Mouse (Mus musculus) erythroblast, embryonic 14.5 days (primary cell): Measurements from ENCODE around the gene 2810408A11Rik. TPM values are rescaled to one million over a fixed set of nuclear protein-coding genes. Genes with fewer than 3 reads are reported as not detected.
A peak's percentile ranks its signal among the peaks of the same experiment; 100 is the strongest.

ENCODE experiments used
- H3K27me3 ChIP-seq: 2 replicates; pipeline ENCODE4 v1.6.1; 2012; ENCODE audit warnings: inconsistent platforms; ENCODE audit not compliant: control insufficient read depth
- H3K36me3 ChIP-seq: 2 replicates; pipeline ENCODE4 v1.6.1; 2012; ENCODE audit warnings: mild to moderate bottlenecking, inconsistent platforms; ENCODE audit not compliant: control insufficient read depth
- H3K4me1 ChIP-seq: 2 replicates; pipeline ENCODE4 v1.6.1; 2012; ENCODE audit warnings: inconsistent platforms; ENCODE audit not compliant: control insufficient read depth
- H3K4me3 ChIP-seq: replicated peaks from 2 replicates; pipeline ENCODE3; 2012; ENCODE audit warnings: moderate library complexity, mild to moderate bottlenecking, inconsistent platforms
- H3K9me3 ChIP-seq: 2 replicates; pipeline ENCODE4 v1.6.1; 2012; ENCODE audit warnings: low read length, inconsistent platforms, mixed read lengths; ENCODE audit not compliant: control insufficient read depth
- GATA1 ChIP-seq: IDR thresholded peaks from 2 replicates; pipeline ENCODE4 v1.6.1; 2012; ENCODE audit warnings: low read length, inconsistent platforms, mixed read lengths
- TAL1 ChIP-seq: IDR thresholded peaks from 3 replicates; pipeline ENCODE4 v1.6.1; 2012; ENCODE audit warnings: low read length, inconsistent platforms, mixed read lengths
- polyA plus RNA-seq: library from polyadenylated mRNA; stranded (reverse); fragments of >175 nt; gene quantifications from 2 replicates; pipeline ENCODE4 v1.2.3, GENCODE M21; 2012

Gene 2810408A11Rik
- polyA plus RNA-seq, 1 experiment = 0.14 TPM

DNA sequence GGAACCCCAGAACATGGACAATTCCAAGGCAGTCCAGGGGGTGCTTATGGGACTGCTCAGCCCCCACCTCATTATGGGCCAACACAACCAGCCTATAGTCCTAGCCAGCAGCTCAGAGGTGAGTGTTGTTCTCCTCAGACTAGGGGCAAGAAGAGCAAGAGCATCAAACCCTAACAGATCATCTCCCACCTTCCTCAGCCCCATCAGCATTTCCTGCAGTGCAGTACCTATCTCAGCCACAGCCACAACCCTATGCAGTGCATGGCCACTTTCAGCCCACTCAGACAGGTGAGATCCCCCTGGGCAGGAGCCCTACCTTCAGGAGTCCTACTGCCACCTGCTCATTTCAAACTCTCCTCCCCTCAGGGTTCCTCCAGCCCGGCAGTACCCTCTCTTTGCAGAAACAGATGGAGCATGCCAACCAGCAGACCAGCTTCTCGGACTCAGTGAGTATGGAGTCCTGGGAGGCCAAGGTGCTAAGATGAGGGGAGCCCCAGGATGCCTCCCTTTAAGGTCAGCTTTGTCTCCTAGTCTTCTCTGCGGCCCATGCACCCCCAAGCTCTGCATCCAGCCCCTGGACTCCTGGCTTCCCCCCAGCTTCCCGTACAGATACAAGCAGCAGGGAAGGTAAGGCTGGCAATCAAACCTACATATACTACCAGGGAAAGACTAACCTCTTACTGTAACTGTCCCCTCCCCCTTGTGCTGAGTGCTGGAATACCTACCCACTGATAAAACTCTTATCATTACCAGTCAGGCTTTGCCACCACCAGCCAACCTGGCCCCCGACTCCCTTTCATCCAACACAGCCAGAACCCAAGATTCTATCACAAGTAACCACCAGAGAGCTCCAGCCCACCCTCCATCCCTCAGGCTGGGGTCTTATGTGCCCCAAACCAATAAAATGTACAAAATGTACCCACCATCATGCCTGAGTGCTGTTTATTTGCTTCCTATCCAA, 15.2 kb upstream of the 2810408A11Rik start:
- peak; percentile 92 for TF ChIP-seq GATA1
- TF ChIP-seq TAL1 = peak; percentile 92
- peak overlapping the region; percentile 81 for H3K4me3 ChIP-seq
- H3K36me3 ChIP-seq = peaks cover 87% of the 10 kb centered on the region
- H3K9me3 ChIP-seq = no peaks in the 10 kb centered on the region
- peaks cover 76% of the 10 kb centered on the region for H3K4me1 ChIP-seq
- H3K27me3 ChIP-seq = no peaks in the 10 kb centered on the region

DNA sequence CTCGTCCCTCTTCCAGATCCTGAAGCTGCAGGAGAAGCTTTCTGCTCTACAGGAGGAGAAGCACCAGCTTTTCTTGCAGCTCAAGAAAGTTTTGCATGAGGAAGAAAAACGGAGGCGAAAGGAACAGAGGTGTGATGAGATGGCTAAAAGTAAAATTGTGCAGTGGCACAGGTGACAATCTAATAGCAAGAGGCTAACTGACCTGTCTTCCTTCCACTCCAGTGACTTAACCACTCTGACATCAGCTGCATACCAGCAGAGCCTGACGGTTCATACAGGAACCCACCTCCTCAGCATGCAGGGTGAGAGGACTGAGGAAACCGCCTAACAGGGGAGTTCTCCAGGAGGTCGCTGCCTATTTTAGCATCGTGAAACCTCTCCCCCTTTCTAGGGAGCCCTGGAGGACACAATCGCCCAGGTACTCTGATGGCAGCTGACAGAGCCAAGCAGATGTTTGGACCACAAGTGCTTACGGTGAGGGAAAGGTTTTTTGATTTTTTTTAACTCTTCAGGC, 14.2 kb upstream of the 2810408A11Rik start:
- H3K27me3 ChIP-seq = no peaks in the 10 kb centered on the region
- H3K4me1 ChIP-seq = peaks cover 71% of the 10 kb centered on the region
- H3K36me3 ChIP-seq = peaks cover 94% of the 10 kb centered on the region
- H3K9me3 ChIP-seq = no peaks in the 10 kb centered on the region
- TF ChIP-seq TAL1 (no peak), GATA1 (no peak)
- peak overlapping the region; percentile 81 for H3K4me3 ChIP-seq

DNA sequence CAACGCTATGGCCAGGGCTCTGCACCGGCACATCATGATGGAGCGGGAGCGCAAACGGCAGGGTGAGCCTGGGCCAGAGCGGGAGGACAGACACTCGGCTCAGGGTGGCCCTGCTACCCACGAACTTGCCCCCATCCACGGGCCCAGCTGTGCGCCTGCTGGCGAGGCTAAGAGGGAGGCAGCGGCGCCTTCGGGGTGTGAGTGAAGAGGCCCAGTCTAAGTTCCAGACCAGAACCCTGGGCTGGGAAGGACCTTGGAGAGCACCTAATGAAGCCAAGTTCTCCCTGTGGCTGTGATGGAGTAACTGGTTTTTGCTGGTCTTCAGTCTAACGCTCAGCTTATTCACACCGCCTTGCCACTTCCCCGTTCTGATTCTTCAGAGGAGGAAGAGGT, 13.6 kb upstream of the 2810408A11Rik start:
- no peaks in the 10 kb centered on the region for H3K9me3 ChIP-seq
- H3K27me3 ChIP-seq = no peaks in the 10 kb centered on the region
- peaks cover 96% of the 10 kb centered on the region for H3K36me3 ChIP-seq
- no peak for TF ChIP-seq GATA1
- no peak for TF ChIP-seq TAL1
- H3K4me1 ChIP-seq = peaks cover 66% of the 10 kb centered on the region
- H3K4me3 ChIP-seq = peak overlapping the region; percentile 81

DNA sequence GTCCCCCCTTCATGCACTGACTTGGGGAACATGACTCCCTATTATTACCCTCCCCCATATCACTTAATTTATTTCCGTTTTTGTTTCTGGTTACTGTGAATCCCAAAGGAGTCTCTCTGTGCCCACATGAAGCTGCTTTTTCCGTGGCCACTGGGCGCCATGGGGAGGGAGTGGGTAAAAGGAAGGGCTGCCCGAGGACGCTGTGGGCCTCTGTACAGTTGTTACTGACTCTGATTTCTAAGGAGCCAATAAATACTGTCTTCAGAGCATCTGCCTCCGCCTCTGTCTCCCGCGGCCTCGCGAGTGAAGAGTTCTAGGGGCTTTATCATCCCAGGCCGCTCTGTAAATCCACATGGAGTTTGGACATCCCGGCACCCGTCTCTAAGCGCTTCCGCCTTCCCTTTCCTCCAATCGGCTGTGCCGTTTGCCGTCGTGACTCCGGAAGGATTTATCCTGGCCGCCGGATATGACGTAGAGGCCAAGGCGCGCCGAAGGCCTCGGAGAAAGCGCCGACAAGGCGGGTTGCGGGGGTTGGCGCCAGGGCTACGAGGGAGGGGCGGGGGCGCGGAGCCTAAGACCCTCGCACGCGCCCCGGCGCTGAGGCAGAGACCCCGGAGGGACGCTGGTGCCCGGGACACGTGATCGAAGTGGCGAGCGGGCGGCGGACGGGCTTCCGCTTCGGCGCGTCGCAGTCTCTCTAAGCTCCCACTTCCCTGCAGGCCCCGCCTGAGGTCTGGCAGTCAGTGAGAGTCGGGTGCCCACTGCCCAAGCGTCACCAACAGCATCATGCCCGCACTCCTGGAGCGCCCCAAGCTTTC, 13.0 kb upstream of the 2810408A11Rik start, which contains the start of gene Gps2:
Gene Gps2, plus strand, starts transcription at position 335 of the 818 bp plus-strand sequence.
- Histone ChIP-seq H3K9me3 (no peaks in the 10 kb centered on the region), H3K4me1 (peaks cover 60% of the 10 kb centered on the region), H3K36me3 (peaks cover 96% of the 10 kb centered on the region), H3K27me3 (no peaks in the 10 kb centered on the region), H3K4me3 (peak within 1 kb of the TSS; percentile 81)
- no peak for TF ChIP-seq GATA1
- no peak for TF ChIP-seq TAL1

DNA sequence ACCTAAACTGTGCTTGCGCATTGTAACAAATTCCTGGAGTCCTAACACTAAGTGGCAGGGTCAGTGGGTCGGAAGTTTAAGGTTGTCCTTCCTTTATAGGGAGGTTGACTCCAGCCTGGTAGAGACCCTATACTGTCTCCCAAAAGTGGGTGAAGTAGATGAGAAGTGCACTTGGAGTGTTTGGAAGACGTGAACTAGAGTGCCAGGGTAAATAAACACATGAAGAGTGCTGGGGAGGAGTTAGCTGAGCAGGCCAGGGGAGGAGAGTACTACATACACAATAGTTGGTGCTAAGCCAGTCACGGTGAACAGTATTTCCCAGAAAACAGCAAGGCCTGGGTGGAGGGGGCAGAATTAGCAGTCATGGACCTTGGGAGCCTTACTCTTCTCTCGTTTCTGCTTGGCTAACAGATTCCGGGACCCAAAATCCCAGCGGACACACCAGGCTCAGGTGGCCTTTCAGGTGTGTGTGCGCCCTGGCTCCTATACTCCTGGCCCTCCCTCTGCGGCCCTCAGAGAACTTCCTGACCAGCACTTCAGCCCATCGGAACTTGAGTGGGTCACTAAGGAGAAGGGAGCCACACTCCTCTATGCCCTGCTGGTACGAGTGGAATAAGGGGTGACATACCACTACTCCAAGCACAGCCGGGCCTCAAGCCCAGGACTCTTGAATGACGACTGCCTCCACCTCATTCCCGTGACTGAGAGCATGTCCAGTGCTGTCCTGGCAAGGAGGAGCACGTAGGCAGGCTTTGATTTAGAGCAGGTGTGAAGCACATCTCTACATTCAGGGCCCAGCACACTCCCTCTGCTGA, 12.1 kb upstream of the 2810408A11Rik start:
- peaks cover 96% of the 10 kb centered on the region for H3K36me3 ChIP-seq
- no peaks in the 10 kb centered on the region for H3K9me3 ChIP-seq
- H3K4me3 ChIP-seq = peak overlapping the region; percentile 81
- no peaks in the 10 kb centered on the region for H3K27me3 ChIP-seq
- peaks cover 52% of the 10 kb centered on the region for H3K4me1 ChIP-seq
- no peak for TF ChIP-seq GATA1
- TF ChIP-seq TAL1 = no peak

DNA sequence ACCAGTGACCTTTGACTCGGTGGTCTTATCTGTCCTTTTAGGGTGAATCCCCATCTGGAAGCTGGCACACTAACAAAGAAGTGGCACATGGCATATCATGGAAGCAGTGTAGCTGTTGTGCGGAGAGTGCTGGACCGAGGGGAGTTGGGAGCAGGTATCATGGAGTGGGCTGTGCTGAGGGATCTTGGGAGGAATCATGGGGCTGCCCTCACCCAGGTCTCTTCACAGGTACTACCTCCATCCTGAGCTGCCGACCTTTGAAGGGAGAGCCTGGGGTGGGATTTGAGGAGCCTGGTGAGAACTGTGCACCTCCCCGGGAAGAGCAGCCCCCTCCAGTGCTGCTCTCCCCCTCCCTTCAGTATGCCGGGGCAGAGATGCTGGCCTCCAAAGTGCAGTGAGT, 10.9 kb upstream of the 2810408A11Rik start:
- TF ChIP-seq TAL1 (no peak), GATA1 (no peak)
- H3K4me3 ChIP-seq = no peak overlapping the region
- peaks cover 96% of the 10 kb centered on the region for H3K36me3 ChIP-seq

DNA sequence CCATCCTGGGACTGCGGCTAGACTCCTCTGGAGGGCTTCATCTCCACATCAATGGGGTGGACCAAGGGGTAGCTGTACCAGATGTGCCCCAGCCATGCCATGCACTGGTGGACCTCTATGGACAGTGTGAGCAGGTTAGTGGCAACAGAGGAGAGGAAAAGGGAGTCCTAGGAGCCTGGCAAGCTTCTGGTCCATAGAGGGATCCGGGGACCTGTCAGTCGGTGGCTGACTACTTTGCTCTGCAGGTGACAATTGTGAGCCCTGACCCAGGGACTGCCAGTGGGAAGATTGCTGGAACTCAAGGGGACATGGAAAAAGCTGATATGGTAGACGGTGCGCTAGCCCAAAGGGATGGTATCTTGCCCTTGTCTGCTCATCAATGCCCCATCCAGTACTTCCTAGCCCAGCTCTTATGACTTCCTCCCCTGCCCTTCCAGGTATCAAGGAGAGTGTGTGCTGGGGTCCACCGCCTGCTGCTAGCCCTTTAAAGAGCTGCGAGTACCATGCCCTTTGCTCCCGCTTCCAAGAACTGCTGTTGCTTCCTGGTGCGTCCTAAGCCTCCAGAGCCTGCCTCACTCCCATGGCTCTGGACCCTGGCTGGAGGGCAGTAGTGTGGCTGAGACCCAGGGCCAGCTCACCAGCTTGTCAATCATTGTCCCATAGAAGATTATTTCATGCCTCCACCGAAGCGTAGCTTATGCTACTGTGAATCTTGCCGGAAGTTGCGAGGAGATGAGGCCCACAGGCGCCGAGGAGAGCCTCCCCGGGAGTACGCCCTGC, 10.2 kb upstream of the 2810408A11Rik start:
- TF ChIP-seq GATA1 (no peak), TAL1 (no peak)
- peaks cover 32% of the 10 kb centered on the region for H3K4me1 ChIP-seq
- peaks cover 96% of the 10 kb centered on the region for H3K36me3 ChIP-seq
- H3K27me3 ChIP-seq = no peaks in the 10 kb centered on the region
- H3K4me3 ChIP-seq = no peak overlapping the region
- no peaks in the 10 kb centered on the region for H3K9me3 ChIP-seq

More for the DNA sequence above, 10.9 kb upstream of the 2810408A11Rik start:
- H3K4me1 ChIP-seq = peaks cover 40% of the 10 kb centered on the region
- H3K9me3 ChIP-seq = no peaks in the 10 kb centered on the region
- H3K27me3 ChIP-seq = no peaks in the 10 kb centered on the region

DNA sequence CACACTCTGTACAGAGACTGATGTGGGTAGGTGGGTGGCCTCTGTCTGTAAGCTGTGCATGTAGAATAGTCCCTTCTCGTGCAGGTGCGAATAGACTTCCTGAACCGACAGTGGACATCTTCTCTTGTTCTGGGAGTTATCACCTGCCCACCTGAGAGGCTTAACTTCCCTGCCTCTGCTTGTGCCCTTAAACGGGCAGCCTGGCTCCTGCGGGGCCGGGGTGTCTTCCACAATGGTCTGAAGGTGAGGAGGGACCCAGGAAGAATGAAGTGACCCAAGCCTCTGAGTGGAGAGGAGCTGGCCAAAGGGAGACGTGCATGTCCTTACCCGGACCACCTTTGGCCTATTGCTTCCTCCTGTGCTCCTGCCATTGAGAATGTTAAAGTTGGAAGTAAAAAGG, 9.4 kb upstream of the 2810408A11Rik start:
- H3K4me3 ChIP-seq = no peak overlapping the region
- peaks cover 24% of the 10 kb centered on the region for H3K4me1 ChIP-seq
- H3K27me3 ChIP-seq = no peaks in the 10 kb centered on the region
- peaks cover 96% of the 10 kb centered on the region for H3K36me3 ChIP-seq
- no peaks in the 10 kb centered on the region for H3K9me3 ChIP-seq
- TF ChIP-seq GATA1 (no peak), TAL1 (no peak)
